Mouse (Mus musculus): ENCODE data around the gene Mybpc2.

The Mybpc2 gene

DNA sequence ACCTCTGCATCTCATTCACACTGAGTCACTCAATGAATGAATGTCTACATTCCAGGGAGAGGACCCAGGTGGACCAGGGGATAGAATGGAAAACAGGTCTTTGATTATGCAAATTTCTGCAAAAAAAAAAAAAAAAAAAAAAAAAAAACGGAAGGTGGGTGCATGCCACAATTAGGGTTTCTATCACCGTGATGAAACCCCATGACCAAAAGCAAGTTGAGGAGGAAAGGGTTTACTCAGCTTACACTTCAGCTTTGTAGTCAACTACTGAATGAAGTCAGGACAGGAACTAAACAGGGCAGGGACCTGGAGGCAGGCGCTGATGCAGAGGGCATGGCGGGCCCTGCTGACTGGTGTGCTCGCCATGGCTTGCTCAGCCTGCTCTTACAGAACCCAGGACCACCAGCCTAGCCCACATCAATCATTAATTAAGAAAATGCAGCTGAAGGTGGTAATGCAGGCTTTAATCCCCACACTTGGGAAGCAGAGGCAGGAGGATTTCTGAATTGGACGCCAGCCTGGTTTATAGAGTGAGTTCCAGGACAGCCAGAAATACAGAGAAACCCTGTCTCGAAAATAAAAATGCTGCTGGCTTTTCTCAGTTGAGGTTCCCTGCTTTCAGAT is 38.8 kb downstream of the Mybpc2 start:
- DNase-seq (ENCODE audit: low read depth), result no peak

DNA sequence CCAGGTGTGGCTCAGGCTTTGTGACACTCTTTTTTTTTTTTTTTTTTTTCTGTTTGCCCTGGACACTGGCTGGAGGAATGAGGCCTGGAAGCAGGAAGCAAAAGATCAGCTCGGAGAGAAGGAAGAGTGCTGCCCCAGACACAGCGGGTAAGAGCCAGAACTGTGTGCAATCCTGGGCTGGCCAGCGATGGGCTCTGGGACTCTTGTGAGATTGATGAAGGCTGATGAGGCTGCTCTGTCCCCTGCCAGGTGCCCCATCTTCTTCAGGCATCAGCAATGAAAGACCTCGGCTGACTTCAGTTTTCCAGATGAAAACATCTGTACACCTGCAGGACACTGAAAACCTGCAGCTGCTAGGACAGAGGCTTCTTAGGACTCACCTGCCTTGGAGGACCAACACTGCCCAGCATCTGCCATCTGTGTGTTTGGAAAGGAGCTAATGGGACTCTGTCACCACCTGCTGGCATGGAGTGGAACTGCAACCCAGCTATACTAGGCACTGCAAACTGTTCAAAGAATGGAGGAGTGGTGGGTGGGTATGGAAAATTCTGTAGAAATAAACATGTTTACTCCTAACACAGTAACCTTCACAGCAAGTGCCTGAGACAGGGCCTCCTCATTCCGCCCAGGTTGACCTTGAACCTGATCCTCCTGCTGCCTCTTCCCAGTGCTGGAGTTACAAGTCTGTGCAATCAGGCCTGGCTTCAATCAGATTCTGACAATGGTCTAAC is 39.5 kb downstream of the Mybpc2 start:
- peak; percentile 60 for DNase-seq (ENCODE audit: low read depth)

DNA sequence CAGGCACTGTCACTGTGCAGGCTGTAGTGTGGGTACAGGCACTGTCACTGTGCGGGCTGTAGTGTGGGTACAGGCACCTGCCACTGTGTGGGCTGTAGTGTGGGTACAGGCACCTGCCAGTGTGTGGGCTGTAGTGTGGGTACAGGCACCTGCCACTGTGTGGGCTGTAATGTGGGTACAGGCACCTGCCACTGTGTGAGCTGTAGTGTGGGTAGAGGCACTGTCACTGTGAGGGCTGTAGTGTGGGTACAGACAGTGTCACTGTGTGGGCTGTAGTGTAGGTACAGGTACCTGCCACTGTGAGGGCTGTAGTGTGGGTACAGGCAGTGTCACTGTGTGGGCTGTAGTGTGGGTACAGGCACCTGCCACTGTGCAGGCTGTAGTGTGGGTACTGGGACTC is 40.3 kb downstream of the Mybpc2 start:
- no peak for DNase-seq (ENCODE audit: low read depth)

DNA sequence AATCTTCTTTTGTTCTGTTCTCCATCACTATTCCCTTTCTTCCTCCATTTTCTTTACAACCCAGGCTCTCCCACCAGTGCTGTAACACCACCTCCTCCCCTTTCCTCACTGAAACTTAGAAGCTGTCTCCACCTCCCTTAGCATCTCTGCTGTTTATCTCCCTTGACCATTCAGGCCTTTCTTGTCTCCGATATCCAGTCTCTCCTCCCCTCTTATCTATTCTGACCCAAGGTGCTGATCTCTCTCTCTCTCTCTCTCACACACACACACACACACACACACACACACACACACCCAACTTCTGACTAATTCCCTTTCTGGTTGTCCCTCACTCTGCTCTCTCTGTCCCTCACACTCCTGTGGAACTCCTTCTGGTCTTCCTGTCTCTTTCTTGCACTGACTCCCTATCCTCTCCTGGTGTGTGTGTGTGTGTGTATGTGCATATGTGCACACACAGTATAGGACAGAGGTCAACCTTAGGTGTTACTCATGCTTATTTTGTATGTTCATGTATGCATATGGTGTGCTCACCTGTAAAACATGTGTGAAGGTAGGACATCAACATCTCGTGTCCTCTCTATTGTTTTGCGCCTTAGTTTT is 41.5 kb downstream of the Mybpc2 start:
- no peak for DNase-seq (ENCODE audit: low read depth)

DNA sequence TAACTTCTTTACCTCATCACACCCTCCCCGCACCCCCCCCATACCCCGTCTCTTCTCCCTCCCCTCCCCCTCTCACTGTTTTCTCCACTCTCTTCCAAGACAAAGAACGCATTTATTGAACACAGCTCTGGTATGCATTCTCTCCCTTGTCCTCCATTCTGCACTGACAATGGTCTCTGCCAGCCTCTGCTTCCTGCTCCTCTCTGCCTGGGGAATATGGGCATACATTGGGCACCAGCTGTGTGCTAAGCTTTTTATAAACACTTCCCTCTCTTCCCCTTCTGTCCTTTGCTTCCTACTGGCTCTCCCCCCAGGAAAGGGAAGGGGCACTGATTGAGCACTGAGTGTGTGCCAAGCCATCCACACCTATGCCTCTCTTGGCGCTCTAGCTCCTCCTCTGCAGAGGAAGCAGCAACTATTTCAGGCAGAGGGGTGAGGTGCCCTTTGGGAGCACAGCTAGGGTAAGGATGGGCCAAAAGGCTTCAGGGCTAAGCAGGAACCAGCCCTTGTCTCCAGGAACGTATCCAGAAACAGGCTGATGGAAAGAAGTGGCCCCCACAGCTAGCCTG is 49.3 kb downstream of the Mybpc2 start:
- no peak for DNase-seq (ENCODE audit: low read depth)

DNA sequence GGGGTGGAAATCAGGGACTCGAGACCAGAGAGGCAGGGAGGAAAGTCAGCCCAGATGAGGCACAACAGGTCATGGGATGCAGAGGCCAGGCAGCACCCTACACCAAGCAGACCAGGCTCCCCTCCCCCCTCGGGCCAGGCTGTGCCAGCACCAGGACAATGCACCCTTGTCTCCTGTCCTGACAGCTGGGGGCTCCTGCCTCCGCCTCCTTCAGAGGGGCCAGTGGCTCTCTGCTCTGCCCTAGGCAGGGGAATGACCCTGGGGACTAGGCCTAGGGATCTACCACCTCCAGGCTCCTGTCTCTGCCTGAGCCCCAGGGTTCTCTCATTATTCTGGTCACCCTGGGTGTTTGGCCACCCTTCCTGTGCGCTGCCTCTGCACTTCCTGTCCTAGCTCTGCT is 50.0 kb downstream of the Mybpc2 start:
- no peak for DNase-seq (ENCODE audit: low read depth)

DNA sequence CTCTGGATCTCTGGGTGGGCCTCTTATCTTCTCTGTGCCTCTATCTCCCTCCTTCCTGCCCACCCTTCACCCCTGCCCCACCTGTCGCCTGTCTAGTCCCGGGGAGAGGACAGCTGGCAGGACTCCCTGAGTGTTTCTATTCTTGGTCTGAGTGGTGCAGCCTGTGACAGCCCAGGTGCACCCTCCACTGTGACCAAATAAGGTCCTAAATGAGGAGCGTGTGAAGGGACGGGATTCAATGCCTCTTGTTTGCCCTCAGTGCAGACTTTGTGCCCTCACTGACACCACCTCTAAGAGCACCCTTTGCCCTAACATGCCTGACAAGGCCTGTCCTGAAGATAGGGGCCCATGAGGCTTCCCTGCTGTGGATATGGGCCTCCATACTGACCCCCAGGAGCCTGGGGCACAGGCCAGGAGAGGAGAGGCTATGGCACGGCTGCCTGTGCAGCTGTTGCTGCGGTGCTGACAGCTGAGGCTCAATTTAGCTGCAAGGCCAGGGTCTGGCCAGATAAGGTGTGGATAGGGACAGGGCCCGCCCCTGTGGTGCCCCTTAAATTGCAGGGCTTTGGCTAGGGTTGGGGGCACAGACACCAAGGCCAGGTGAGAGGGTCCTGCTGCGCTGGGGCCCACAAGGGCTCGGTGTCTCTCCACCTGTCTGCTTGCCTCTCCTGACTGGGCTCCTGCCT is 51.4 kb downstream of the Mybpc2 start:
- DNase-seq (ENCODE audit: low read depth), result no peak

DNA sequence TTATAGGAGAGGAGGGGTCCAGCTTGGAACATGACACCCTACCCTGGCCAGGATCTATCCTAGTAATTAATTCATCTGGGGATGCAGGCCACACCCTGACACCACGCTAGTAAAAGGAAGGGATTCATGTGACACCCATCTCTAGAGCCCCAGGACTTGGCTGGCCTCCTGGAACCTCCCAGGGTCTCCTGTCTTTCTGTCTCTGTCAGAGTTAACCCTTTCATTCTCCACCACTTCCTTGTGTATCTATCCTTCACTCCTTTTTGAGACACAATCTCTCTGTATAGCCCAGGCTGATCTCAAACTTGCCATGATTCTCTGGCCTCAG is 51.9 kb downstream of the Mybpc2 start:
- DNase-seq (ENCODE audit: low read depth), result no peak

DNA sequence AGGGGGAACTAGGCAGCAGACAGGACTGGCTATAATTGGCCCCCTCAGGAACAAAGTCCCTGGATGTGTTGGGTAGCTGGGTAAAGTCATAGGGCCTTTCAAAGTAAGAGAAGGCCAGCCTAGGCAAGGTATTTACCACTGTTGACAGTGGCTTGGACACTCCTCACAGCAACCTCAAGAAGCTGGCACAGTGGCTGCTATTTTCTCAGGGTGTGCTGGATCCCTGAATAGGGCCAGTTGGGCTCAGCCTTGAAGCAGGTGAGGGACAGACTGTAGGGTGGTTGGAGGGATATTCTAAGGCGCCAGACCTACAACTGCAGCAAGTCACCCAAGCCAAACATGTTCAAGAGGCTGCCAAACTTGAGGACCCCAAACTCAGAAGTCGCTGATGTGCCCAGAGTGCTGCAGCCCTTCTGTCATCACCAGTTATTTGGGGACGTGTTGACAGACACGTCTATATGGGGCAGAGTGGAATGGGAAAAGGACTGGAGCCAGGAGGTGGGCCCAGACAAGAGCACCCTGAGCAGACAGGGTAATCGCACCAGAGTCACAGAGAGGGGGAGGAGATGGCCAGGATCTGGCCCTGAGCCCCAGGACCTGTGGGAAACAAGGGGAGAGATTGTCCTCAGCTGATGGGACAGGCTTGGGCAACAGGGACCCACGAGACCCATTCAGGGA is 52.4 kb downstream of the Mybpc2 start:
- no peak for DNase-seq (ENCODE audit: low read depth)

DNA sequence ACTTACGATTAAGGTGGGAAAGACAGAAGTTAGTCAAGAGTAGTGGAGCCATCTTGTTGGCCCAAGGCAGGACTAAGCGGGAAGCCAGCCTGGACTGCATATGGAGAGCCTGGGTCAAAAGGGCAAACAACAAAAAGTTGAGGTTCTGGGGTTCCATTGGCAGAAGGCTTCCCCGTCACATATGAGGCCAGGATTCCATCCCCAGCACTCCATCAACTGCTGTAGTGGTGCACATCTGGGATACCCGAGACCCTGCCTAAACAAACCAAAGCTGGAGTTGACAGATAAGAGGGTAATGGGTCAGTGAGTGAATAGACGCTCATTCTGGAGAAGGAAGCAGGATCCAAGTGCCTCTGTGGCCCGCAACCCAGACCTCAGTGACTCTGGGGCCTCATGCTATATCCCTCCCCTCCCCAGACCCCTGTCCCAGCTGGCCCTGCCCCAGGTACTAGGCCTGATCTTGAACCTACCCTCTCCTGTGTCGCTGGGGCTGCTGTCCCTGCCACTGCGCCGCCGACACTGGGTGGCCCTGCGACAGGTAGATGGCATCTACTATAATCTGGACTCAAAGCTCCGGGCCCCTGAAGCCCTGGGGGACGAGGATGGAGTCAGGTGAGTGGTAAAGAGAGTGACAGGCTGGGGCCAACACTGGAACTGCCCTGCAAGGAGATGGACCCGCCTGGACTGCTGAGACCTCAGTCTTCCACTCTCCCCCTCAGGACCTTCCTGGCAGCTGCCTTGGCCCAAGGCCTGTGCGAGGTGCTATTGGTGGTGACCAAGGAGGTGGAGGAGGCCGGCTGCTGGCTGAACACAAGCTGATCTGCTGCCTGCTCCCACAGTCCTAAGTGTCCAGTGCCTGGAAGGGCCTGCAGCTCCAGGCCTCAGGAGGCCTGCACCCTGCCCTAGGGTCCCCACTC is 53.5 kb downstream of the Mybpc2 start:
- no peak for DNase-seq (ENCODE audit: low read depth)

DNA sequence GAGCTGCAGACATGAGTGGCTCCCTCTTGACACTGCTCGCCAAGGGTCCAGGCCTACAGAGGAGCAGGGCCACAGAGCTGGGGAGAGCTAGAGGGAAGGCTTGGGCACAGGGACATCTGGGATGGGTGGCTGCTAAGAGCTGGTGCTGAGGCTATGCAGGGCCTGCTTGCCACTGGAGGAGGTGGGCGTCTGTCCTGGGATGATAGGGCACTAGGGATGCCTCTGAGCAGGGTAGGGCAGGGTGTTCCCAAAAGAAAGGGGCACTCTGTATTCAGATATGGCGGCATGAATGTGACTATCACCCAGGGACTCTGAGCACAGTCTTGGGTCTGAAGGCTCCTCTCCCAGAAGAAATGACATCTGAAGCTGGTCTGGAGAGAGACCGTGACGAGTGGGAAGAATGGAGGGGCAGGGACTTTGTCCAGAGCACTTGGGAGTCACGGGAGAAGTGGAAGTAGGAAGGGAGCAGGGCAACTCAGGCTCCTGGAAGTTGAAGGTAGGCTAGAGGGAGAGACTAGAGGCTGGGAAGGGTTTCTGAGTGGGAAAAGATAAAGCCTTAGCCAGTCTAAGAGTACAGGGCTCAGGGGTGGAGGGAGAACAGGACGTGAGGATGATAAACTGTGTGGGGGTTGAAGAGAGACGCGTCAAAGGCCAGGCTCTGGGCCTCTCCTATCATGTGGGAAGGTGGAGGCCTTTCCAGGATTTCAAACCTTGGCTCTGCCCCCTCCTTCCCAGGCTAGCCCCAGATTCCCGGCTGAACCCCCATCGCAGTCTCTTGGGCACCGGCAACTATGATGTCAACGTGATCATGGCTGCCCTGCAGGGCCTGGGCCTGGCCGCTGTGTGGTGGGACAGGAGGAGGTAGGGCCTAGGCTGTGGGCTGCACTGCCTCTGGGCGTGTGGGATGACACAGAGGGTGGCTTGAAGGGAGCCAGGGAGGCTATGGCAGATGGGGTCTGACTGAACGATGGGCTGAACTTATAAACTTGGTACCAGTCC is 54.5 kb downstream of the Mybpc2 start:
- no peak for DNase-seq (ENCODE audit: low read depth)

DNA sequence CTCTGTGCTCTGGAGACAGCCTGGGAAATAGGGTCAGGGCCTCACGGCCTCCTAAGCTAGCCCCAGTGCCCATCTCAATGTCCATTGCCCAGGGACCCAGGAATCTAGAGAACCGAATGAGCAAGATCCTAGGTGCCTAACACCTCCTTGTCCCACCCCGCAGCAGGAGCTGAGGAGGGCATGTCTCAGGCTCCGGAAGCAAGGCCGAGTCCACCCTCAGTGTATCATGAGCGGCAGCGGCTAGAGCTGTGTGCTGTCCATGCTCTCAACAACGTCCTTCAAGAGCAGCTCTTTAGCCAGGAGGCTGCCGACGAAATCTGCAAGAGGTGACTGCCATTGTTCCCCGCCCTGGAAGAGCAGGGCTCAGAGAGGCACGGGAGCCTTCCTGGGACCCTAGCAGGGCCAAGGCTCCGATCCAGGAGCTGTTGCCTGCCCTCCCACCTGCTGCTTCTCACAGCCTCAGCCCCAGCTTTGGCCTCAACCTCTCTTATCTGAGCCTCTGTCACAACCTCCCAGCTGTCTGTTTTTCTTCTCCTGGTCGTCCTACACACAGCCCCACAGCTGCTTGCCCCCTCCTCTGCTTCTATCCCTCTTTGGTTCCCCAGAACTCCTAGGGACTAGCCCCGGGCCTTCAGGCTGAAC is 55.7 kb downstream of the Mybpc2 start:
- DNase-seq (ENCODE audit: low read depth), result no peak

DNA sequence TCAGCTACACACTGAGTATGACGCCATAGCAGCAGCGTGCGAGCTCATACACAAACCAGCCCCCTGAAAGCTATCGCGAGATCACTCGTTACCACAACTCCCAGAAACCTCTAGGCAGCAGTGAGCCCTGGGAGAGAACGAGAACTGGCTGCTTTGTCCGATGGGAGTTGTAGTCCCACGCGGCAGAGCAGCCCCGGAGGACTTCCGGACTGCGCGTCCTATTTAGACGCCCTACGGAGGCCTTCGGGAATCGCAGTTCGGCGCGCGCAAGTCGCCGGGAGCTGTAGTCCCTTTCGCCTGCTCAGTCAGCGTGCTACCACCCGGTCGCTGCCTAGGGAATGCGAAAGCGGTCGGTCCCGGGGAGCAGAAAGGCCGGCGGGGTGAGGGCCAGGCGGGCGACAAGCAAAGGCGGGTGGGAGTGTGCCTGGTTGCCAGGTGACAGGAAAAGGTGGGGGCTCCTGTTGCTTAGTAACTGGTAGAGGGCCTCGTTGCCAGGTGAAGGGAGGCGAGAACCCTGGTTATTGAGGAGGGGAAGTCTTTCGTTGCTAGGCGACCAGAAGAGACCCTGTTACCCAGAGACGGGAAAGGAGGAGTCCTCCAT is 56.5 kb downstream of the Mybpc2 start, which contains the start of gene Josd2:
TSS of gene Josd2 (plus strand) at position 170 of the 601 bp plus-strand sequence.
- peak; percentile 100 for DNase-seq (ENCODE audit: low read depth)

DNA sequence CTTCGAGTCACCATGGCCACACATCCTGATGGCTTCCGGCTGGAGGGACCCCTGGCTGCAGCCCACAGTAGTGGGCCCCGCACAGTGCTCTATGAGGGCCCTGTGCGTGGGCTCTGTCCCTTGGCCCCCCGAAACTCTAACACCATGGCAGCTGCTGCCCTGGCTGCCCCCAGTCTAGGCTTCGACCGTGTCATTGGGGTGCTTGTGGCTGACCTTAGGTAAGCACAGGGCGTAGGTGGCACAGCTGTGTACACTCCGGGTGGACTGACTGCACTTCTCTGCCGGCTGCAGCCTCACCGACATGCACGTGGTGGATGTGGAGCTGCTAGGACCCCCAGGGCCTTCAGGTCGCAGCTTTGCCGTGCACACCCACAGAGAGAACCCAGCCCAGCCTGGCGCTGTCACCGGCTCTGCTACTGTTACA is 57.6 kb downstream of the Mybpc2 start:
- DNase-seq (ENCODE audit: low read depth), result no peak

DNA sequence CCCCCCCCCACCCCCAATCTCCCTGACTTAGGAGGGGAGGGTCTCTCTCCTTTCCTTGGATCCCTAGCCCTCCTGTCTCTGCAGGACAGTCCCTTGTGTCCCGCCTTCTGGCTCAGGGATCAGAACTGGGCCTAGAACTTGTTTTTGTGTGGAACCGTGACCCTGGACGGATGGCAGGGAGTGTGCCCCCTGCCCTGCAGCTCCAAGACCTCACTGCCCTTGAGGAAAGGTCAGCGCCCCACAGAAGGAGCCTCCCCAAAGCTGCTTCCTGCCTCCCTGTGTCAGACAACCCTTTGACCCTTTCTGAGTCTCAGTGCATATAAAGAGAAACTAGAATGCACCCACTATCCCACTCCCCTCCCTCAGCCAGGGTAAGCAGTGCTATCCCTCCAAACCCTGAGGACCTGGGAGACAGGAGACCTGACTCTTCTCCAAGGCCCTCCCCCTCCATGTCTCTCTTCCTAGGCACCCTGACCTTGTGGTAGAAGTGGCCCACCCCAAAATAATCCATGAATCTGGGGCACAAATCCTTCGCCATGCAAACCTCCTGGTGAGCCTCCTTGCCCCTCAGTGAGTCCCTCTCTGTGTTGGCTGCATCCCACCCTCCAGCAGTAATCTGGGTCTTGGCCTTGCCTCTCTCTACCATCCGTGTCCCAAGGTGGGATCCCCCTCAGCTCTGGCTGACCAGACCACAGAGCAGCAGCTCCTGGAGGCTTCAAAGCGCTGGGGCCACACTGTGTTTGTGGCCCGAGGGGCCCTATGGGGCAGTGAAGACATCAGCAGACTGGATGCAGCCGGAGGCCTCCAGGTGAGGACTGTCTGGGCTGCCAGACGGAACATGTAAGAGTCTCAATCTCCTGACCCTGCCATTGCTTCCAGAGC is 58.2 kb downstream of the Mybpc2 start:
- DNase-seq (ENCODE audit: low read depth), result no peak

DNA sequence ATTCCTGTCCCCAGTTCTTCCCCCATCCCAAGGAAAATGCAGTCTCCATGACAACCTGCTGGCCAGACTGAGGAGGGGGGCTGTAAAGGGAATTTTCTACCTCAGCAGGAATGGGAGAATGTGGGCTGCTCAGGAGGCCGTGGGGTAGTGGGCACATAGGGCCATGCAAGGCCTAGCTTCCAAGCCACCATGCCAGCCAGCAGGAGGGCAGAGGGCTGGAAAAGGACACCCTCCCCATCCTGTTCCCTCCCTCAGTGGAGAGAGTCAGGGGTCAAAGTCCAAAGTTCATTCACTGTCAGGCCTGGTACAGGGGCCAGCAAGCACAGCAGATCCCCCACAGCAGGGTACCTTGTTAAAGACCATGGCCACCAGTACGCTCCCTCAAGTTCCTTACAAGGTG is 59.3 kb downstream of the Mybpc2 start, which contains the start of gene Aspdh:
TSS of gene Aspdh (plus strand) at position 281 of the 400 bp plus-strand sequence.
- no peak for DNase-seq (ENCODE audit: low read depth)

DNA sequence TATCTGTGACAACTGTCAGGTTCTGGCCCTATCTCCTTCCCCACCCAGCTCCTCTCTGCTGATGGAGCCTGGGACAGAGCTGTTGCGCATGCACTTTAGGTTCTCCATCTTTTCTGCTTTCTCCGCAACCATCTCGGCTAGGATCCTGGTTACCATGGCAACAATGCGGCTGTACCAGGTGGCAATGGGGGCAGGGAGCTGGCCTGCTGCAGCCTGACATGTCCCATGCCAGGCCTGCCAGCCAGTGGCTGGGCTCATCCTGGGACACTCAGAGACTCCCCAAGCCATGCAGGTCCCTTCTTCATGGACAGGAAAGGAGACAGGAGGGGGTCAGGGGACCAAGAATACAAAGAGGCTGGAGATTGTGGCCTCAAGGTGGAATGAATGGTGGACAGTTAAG is 59.9 kb downstream of the Mybpc2 start:
- DNase-seq (ENCODE audit: low read depth), result no peak
